Mouse (Mus musculus) heart, embryonic 14.5 days (tissue): ENCODE results near the gene Hyou1. TPM values are rescaled to one million over a fixed set of nuclear protein-coding genes. Genes with fewer than 3 reads are reported as not detected.
"Not testable (repeated sequence)": the region's sequence is repeated elsewhere in the genome, so short reads cannot be mapped to it uniquely, and the experiment has no call there.

Source experiments
- ATAC-seq: fragments of 200-750 bp; cut with Nextera tagmentation; 2 replicates; pipeline ENCODE4 v1.8.0; 2017; ENCODE audit warnings: low read depth, moderate TSS enrichment; ENCODE audit not compliant: insufficient number of reproducible peaks, insufficient read depth, low FRiP score
- H3K27ac ChIP-seq, 2 experiments: fragments of 200-500 bp in 1 of 2; fragments of 300-500 bp in 1 of 2; sonication (generic) in 1 of 2; replicated peaks in 1 of 2; 2 replicates each; pipeline ENCODE4 v1.5.1; 2012 to 2014; ENCODE audit warnings: low read depth in 2 of 2, low read length in 2 of 2, control low read depth in 1 of 2, mild to moderate bottlenecking in 1 of 2, mixed read lengths in 1 of 2; ENCODE audit not compliant: control insufficient read depth in 1 of 2, insufficient read depth in 1 of 2
- H3K27me3 ChIP-seq: fragments of 300-500 bp; sonication (generic); 2 replicates; pipeline ENCODE4 v1.6.1; 2014; ENCODE audit warnings: mild to moderate bottlenecking, low read length, control low read depth; ENCODE audit not compliant: control insufficient read depth, insufficient read depth
- H3K36me3 ChIP-seq: fragments of 300-500 bp; sonication (generic); 2 replicates; pipeline ENCODE4 v1.6.1; 2014; ENCODE audit warnings: mild to moderate bottlenecking, control low read depth, low read length, mixed read lengths; ENCODE audit not compliant: control insufficient read depth, insufficient read depth
- H3K4me1 ChIP-seq, 2 experiments: fragments of 200-500 bp in 1 of 2; fragments of 300-500 bp in 1 of 2; sonication (generic) in 1 of 2; 2 replicates each; pipeline ENCODE4 v1.6.1; 2012 to 2014; ENCODE audit warnings: low read length in 2 of 2, control low read depth in 1 of 2, mixed read lengths in 1 of 2; ENCODE audit not compliant: control insufficient read depth in 2 of 2, insufficient read depth in 2 of 2
- H3K4me2 ChIP-seq: fragments of 300-500 bp; sonication (generic); 2 replicates; pipeline ENCODE4 v1.6.1; 2014; ENCODE audit warnings: mild to moderate bottlenecking, low read length
- H3K4me3 ChIP-seq, 2 experiments: fragments of 200-500 bp in 1 of 2; fragments of 300-500 bp in 1 of 2; sonication (generic) in 1 of 2; 2 replicates each; pipeline ENCODE4 v1.5.1; 2012 to 2014; ENCODE audit warnings: low read length in 2 of 2, mild to moderate bottlenecking in 2 of 2, control low read depth in 1 of 2, low read depth in 1 of 2, moderate library complexity in 1 of 2; ENCODE audit not compliant: control insufficient read depth in 1 of 2, insufficient read depth in 1 of 2
- H3K9ac ChIP-seq: fragments of 300-500 bp; sonication (generic); 2 replicates; pipeline ENCODE4 v1.6.1; 2014; ENCODE audit warnings: mild to moderate bottlenecking, low read length
- H3K9me3 ChIP-seq: fragments of 300-500 bp; sonication (generic); 2 replicates; pipeline ENCODE4 v1.6.1; 2016; ENCODE audit warnings: low read length, control low read depth; ENCODE audit not compliant: control insufficient read depth
- WGBS: fragments of 180-500 bp; shearing (Covaris S2); extraction: QIAGEN DNeasy Blood & Tissue Kit; methylation state at CpG from one replicate; pipeline ENCODE4 v1.1.7; 2014; 5-methylcytosine and 5-hydroxymethylcytosine counted together
- polyA plus RNA-seq: library from polyadenylated mRNA; unstranded; fragments of >200 nt; fragmentation: Nextera tagmentation; extraction: Ambion mirVana; gene quantifications from 2 replicates; pipeline ENCODE4 v1.2.1, GENCODE M21; 2014

Hyou1 gene
- polyA plus RNA-seq, 1 experiment from 2014 or later: 12.7 TPM

DNA sequence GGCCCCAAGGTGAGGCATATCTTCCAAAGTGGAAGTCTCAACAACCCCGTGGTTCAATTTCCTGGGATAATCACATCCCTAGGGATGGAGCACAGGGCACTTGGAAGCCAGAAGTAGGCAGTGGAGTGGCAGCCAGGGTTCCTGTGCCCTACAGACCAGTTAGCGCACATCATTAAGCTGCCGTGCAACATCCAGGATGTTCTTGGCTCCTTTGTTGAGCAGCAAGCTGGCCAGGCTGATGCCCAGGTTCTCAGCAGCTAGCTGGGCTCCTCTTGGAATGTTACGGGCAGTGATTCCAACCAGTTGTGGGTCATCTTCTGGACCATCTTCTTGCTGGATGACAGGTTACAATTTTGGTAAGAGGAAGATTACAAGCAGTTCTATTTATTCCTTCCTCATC is 42.8 kb upstream of the Hyou1 start:
- Histone ChIP-seq H3K9ac (peak overlapping the region; percentile 99), H3K36me3 (peaks cover 71% of the 10 kb centered on the region), H3K4me2 (peak overlapping the region; percentile 68), H3K4me1 (peaks cover 4 to 20% of the 10 kb centered on the region in 2 experiments; a peak in 3 of 4 replicates), H3K4me3 (peak overlapping the region; percentile 29 to 87)
- ATAC-seq, H3K27ac ChIP-seq, H3K9me3 ChIP-seq, H3K27me3 ChIP-seq: not testable (repeated sequence)
- 29% methylated on average over 4 of the region's 4 CpGs for WGBS

DNA sequence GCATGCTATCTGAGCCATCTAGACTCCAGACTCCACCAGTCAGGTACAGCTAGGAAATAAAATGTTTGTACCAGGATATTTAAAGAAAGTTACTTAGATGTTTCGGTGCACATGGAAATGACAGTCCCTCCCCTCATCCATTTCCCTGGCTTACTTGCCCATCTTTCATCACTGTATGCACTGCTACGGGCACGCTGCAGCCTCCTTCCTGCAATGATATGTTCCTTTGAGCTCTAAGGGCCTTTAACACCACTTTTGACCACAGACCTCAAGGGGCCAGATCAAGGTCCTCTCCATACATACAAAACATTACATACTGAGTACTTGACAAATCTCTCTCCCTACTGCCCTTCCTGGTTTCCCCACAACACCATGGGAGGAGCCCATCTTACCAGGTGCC is 42.3 kb upstream of the Hyou1 start:
- 55% methylated on average over 3 of the region's 3 CpGs for WGBS
- peaks cover 71% of the 10 kb centered on the region for H3K36me3 ChIP-seq
- peak overlapping the region; percentile 68 for H3K4me2 ChIP-seq
- peaks cover 4 to 21% of the 10 kb centered on the region in 2 experiments; a peak in 3 of 4 replicates for H3K4me1 ChIP-seq
- no peak overlapping the region; a peak in 1 of 4 replicates for H3K27ac ChIP-seq
- H3K9me3 ChIP-seq: no peaks in the 10 kb centered on the region
- H3K9ac ChIP-seq: peak overlapping the region; percentile 99
- no peak for ATAC-seq
- H3K4me3 ChIP-seq: peak overlapping the region; percentile 29 to 87; a peak in 3 of 4 replicates
- no peaks in the 10 kb centered on the region for H3K27me3 ChIP-seq

DNA sequence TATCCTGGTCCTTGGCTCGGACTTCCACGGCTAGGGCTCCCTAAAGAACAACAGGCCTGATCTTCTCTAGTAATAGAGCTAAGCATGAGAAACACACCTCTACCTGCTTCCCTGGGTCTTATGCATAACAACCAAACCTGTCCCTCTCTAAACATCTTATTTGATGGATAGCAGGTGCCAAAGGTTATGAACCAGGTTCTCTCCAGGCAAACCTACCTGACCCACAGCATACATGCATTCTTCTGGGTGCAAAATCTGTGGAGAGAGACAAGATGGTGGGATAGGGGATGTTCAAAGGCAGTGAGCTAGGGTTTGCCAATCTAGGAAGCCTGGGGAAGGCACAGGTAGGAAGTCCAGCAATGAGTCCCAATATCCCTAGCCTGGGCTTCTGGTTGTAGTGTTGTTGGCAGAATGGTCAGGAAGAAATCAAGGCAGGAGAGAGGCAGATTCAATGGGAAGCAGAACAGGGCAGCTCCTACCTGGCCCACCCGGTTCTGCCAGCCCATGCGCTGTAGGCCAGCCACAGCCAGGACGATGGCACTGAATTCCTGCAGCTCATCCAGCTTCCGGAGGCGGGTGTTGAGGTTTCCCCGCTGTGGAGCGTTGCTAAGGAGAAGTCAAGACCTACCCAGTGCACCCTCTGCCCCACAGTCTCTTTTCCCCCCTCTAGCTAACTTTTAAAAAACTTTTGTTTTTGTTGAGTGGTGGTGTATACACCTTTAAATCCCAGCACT is 41.7 kb upstream of the Hyou1 start:
- Histone ChIP-seq H3K9ac (peak overlapping the region; percentile 99), H3K4me2 (peak overlapping the region; percentile 68), H3K4me1 (peaks cover 8 to 27% of the 10 kb centered on the region in 2 experiments), H3K9me3 (no peaks in the 10 kb centered on the region), H3K4me3 (peak overlapping the region in 1 of 2 experiments; percentile 87; a peak in 2 of 4 replicates), H3K27ac (peak overlapping the region in 1 of 2 experiments; percentile 21; a peak in 1 of 4 replicates), H3K36me3 (peaks cover 64% of the 10 kb centered on the region), H3K27me3 (no peaks in the 10 kb centered on the region)
- no peak for ATAC-seq
- WGBS: 61% methylated on average over 9 of the region's 9 CpGs

- ATAC-seq: no peak
- no peak overlapping the region for H3K9ac ChIP-seq
- H3K36me3 ChIP-seq: peaks cover 55% of the 10 kb centered on the region
- no peaks in the 10 kb centered on the region for H3K9me3 ChIP-seq
- H3K27ac ChIP-seq: no peak overlapping the region
- H3K4me2 ChIP-seq: no peak overlapping the region
- H3K4me1 ChIP-seq: peaks cover 11 to 35% of the 10 kb centered on the region in 2 experiments
- no peak overlapping the region for H3K4me3 ChIP-seq
- WGBS: 86% methylated on average over 5 of the region's 5 CpGs
- no peaks in the 10 kb centered on the region for H3K27me3 ChIP-seq
These were observed 40.7 kb upstream of the Hyou1 start for GRCm38 (mm10) chr9:44338574-44338973.

GRCm38 (mm10) chr9:44341487-44341886 is 37.8 kb upstream of the Hyou1 start:
- H3K4me3 ChIP-seq: peak overlapping the region in 1 of 2 experiments; percentile 3; a peak in 1 of 4 replicates
- H3K4me2 ChIP-seq: no peak overlapping the region
- peaks cover 56% of the 10 kb centered on the region for H3K36me3 ChIP-seq
- 82% methylated on average over 5 of the region's 5 CpGs for WGBS
- H3K4me1 ChIP-seq: peaks cover 10 to 32% of the 10 kb centered on the region in 2 experiments
- no peak overlapping the region for H3K27ac ChIP-seq
- ATAC-seq: no peak
- H3K27me3 ChIP-seq: no peaks in the 10 kb centered on the region
- no peaks in the 10 kb centered on the region for H3K9me3 ChIP-seq
- H3K9ac ChIP-seq: peak overlapping the region; percentile 55

- Histone ChIP-seq H3K4me3 (peak overlapping the region in 1 of 2 experiments; percentile 3; a peak in 1 of 4 replicates), H3K4me1 (peaks cover 9 to 25% of the 10 kb centered on the region in 2 experiments), H3K4me2 (peak overlapping the region; percentile 85), H3K27me3 (no peaks in the 10 kb centered on the region), H3K9me3 (no peaks in the 10 kb centered on the region), H3K9ac (peak overlapping the region; percentile 86), H3K36me3 (peaks cover 55% of the 10 kb centered on the region), H3K27ac (peak overlapping the region; percentile 81 to 97; a peak in 3 of 4 replicates)
- 52% methylated on average over 3 of the region's 3 CpGs for whole genome bisulfite sequencing
- ATAC-seq: no peak
These were observed 37.1 kb upstream of the Hyou1 start for GRCm38 (mm10) chr9:44342173-44342572.

- peak overlapping the region; percentile 86; the same call in 1 of the 2 replicates for H3K9ac ChIP-seq
- peak overlapping the region; percentile 81 to 97 for H3K27ac ChIP-seq
- peak overlapping the region; percentile 85 for H3K4me2 ChIP-seq
- H3K27me3 ChIP-seq: no peaks in the 10 kb centered on the region
- H3K4me3 ChIP-seq: peak overlapping the region in 1 of 2 experiments; percentile 71; a peak in 2 of 4 replicates
- peaks cover 9 to 20% of the 10 kb centered on the region in 2 experiments for H3K4me1 ChIP-seq
- no peak for ATAC-seq
- H3K9me3 ChIP-seq: no peaks in the 10 kb centered on the region
- 87% methylated on average over 1 of the region's 1 CpGs for WGBS
- H3K36me3 ChIP-seq: peaks cover 55% of the 10 kb centered on the region
These were observed 36.7 kb upstream of the Hyou1 start for GRCm38 (mm10) chr9:44342605-44343004.
